25 mouse cellular contexts compared by ENCODE assay signal in genomic region chr12:3778286-3778685, GRCm38 (mm10). TPM values are rescaled to one million over a fixed set of nuclear protein-coding genes. Genes with fewer than 3 reads are reported as not detected.
DNase-seq lines count a peak whose midpoint lies in the region; ATAC-seq and TF ChIP-seq lines count a peak whose summit lies in the region.
"Had no signal": no experiment of that assay in that cellular context is flagged by ENCODE, and none has a peak within 500 bp of the region (broad histone marks: within the 10 kb centered on the region; RNA-seq: fewer than 3 reads in every experiment).

No protein-coding gene starts in this region.

- no peaks in the 10 kb centered on the region for H3K27me3 ChIP-seq in intestine, embryonic 16.5 days (replicated peaks; ENCODE audit: control insufficient read depth, insufficient read depth, low read length)
- H3K27me3 ChIP-seq in intestine, postnatal 0 days (replicated peaks; ENCODE audit: control insufficient read depth, insufficient read depth, low read length): no peaks in the 10 kb centered on the region
- no peaks in the 10 kb centered on the region for H3K27me3 ChIP-seq in kidney, embryonic 14.5 days (ENCODE audit: control insufficient read depth, insufficient read depth, low read length)
- H3K27me3 ChIP-seq: CH12.LX; forebrain, embryonic 15.5 days; heart, embryonic 13.5 days; limb, embryonic 12.5 days; lung, embryonic 15.5 days; megakaryocyte, embryonic 14.5 days; midbrain, embryonic 13.5 days; neural tube, embryonic 13.5 days had no signal

- H3K4me2 ChIP-seq in intestine, embryonic 16.5 days (ENCODE audit: low read depth, low read length): no peak overlapping the region
- H3K4me2 ChIP-seq in intestine, postnatal 0 days (replicated peaks; ENCODE audit: low read depth): no peak overlapping the region
- no peak overlapping the region for H3K4me2 ChIP-seq in kidney, embryonic 14.5 days (replicated peaks; ENCODE audit: low read depth, low read length)
- H3K4me2 ChIP-seq: forebrain, embryonic 15.5 days; heart, embryonic 13.5 days; hindbrain, embryonic 14.5 days; limb, embryonic 12.5 days; liver, embryonic 11.5 days; lung, embryonic 15.5 days; midbrain, embryonic 13.5 days; neural tube, embryonic 13.5 days had no signal

- no peak for TF ChIP-seq CTCF in intestine, postnatal 0 days (IDR thresholded peaks at IDR 0.05; ENCODE audit: low read depth)

- H3K4me3 ChIP-seq in intestine, embryonic 16.5 days (ENCODE audit: low read length): no peak overlapping the region
- no peak overlapping the region for H3K4me3 ChIP-seq in intestine, postnatal 0 days (ENCODE audit: low read depth, low read length)
- H3K4me3 ChIP-seq in kidney, embryonic 14.5 days (ENCODE audit: low read length): no peak overlapping the region
- H3K4me3 ChIP-seq: forebrain, embryonic 15.5 days; heart, embryonic 13.5 days; limb, embryonic 12.5 days; lung, embryonic 15.5 days; megakaryocyte, embryonic 14.5 days; midbrain, embryonic 13.5 days; neural tube, embryonic 13.5 days had no signal

- DNase-seq in kidney, postnatal 14 days: peak; percentile 53
- DNase-seq in right cerebral cortex, adult 18-20 months: no peak
- DNase-seq: adrenal gland, adult 2 months; adrenal gland, postnatal 36 days; cerebellum, adult 2 months; cerebellum, postnatal 25 days; heart, postnatal 10 days; layer of hippocampus, postnatal 36 days; thymus, adult 2 months had no signal

- no peaks in the 10 kb centered on the region for H3K9me3 ChIP-seq in intestine, embryonic 16.5 days (ENCODE audit: control insufficient read depth, low read length)
- no peaks in the 10 kb centered on the region for H3K9me3 ChIP-seq in intestine, postnatal 0 days (ENCODE audit: control insufficient read depth)
- H3K9me3 ChIP-seq in kidney, embryonic 14.5 days (ENCODE audit: control insufficient read depth, low read length): no peaks in the 10 kb centered on the region
- H3K9me3 ChIP-seq: forebrain, embryonic 15.5 days; heart, embryonic 13.5 days; limb, embryonic 12.5 days; lung, embryonic 15.5 days; megakaryocyte, embryonic 14.5 days; midbrain, embryonic 13.5 days; neural tube, embryonic 13.5 days had no signal

- no peaks in the 10 kb centered on the region for H3K36me3 ChIP-seq in intestine, embryonic 16.5 days (ENCODE audit: control insufficient read depth, insufficient read depth, low read length)
- H3K36me3 ChIP-seq in intestine, postnatal 0 days (ENCODE audit: control insufficient read depth, insufficient read depth): no peaks in the 10 kb centered on the region
- H3K36me3 ChIP-seq in kidney, embryonic 14.5 days (ENCODE audit: control insufficient read depth, insufficient read depth, low read length): peaks cover 4% of the 10 kb centered on the region; the same call in 1 of the 2 replicates
- H3K36me3 ChIP-seq: forebrain, embryonic 15.5 days; lung, embryonic 15.5 days had no signal

- H3K4me1 ChIP-seq in intestine, embryonic 16.5 days (ENCODE audit: control insufficient read depth, insufficient read depth, low read length): peaks cover 58% of the 10 kb centered on the region
- peaks cover 26% of the 10 kb centered on the region for H3K4me1 ChIP-seq in intestine, postnatal 0 days (replicated peaks; ENCODE audit: control insufficient read depth, insufficient read depth, low read length)
- peaks cover 45% of the 10 kb centered on the region for H3K4me1 ChIP-seq in kidney, embryonic 14.5 days (ENCODE audit: control insufficient read depth, insufficient read depth, low read length)

- ATAC-seq in intestine, embryonic 16.5 days: no peak
- ATAC-seq in intestine, postnatal 0 days: no peak
- no peak for ATAC-seq in kidney, embryonic 14.5 days (ENCODE audit: low FRiP score, low TSS enrichment)
- no peak for ATAC-seq in megakaryocyte-erythroid progenitor cell, adult 5-6 weeks (replicated peaks; ENCODE audit: low FRiP score, low TSS enrichment, poor library complexity, severe bottlenecking)
- no peak for ATAC-seq in erythroid progenitor cell, adult 5-6 weeks (replicated peaks; ENCODE audit: low FRiP score, poor library complexity, severe bottlenecking)
- ATAC-seq: activated CD4-positive, CD25-positive, alpha-beta regulatory T cell, adult 4 months; forebrain, embryonic 15.5 days; midbrain, embryonic 13.5 days had no signal

- WGBS in intestine, embryonic 16.5 days: 85% methylated on average over 6 of the region's 6 CpGs
- WGBS in intestine, postnatal 0 days: 81% methylated on average over 6 of the region's 6 CpGs
- WGBS in kidney, embryonic 14.5 days: 80% methylated on average over 6 of the region's 6 CpGs

- 0 out of 2 replicates have a peak overlapping the region, but pooled peaks have one; percentile 10 for H3K27ac ChIP-seq in intestine, embryonic 16.5 days (ENCODE audit: low read length)
- no peak overlapping the region for H3K27ac ChIP-seq in intestine, postnatal 0 days (ENCODE audit: low read depth, low read length)
- peak overlapping the region; percentile 18; the same call in 1 of the 2 replicates for H3K27ac ChIP-seq in kidney, embryonic 14.5 days (ENCODE audit: low read depth, low read length)
- H3K27ac ChIP-seq: forebrain, embryonic 15.5 days; heart, embryonic 13.5 days; hindbrain, embryonic 14.5 days; limb, embryonic 12.5 days; lung, embryonic 15.5 days; midbrain, embryonic 13.5 days; neural tube, embryonic 13.5 days had no signal

- H3K9ac ChIP-seq in intestine, embryonic 16.5 days (ENCODE audit: low read depth, low read length): no peak overlapping the region
- no peak overlapping the region for H3K9ac ChIP-seq in intestine, postnatal 0 days (ENCODE audit: low read depth, low read length)
- no peak overlapping the region for H3K9ac ChIP-seq in kidney, embryonic 14.5 days (ENCODE audit: low read depth, low read length)
- H3K9ac ChIP-seq: forebrain, embryonic 15.5 days; heart, embryonic 13.5 days; hindbrain, embryonic 14.5 days; limb, embryonic 12.5 days; lung, embryonic 15.5 days; midbrain, embryonic 13.5 days; neural tube, embryonic 13.5 days had no signal

RNA-seq across cellular contexts. Expression of gene Dnmt3a, which starts 27.5 kb away (rescaled TPM):
- 52.8 and 53.8 TPM in 2 replicates for polyA plus RNA-seq in intestine, embryonic 16.5 days (2015; fragmentation: Nextera tagmentation; extraction: Ambion mirVana)
- 33.9 and 42.2 TPM in 2 replicates for polyA plus RNA-seq in intestine, postnatal 0 days (2015; fragmentation: Nextera tagmentation; extraction: Ambion mirVana)
- 59.9 and 87.9 TPM in 2 replicates for polyA plus RNA-seq in kidney, embryonic 14.5 days (2014; fragmentation: Nextera tagmentation; extraction: Ambion mirVana)
- 13.4 and 30.0 TPM in 2 replicates for total RNA-seq in megakaryocyte-erythroid progenitor cell, adult 5-6 weeks (2014; fragmentation: Nextera tagmentation)
- 10.7 and 16.8 TPM in 2 replicates for total RNA-seq in megakaryocyte-erythroid progenitor cell, adult 5-6 weeks (2017)
- total RNA-seq in erythroid progenitor cell, adult 5-6 weeks (2015; ENCODE audit: low replicate concordance): 1.3 and 4.0 TPM in 2 replicates
- total RNA-seq in erythroid progenitor cell, adult 5-6 weeks (2017; ENCODE audit: low replicate concordance): 0.83 and 3.7 TPM in 2 replicates
